Mouse (Mus musculus): ENCODE data around the gene Lin7a. TPM values are rescaled to one million over a fixed set of nuclear protein-coding genes. Genes with fewer than 3 reads are reported as not detected.

Lin7a gene
- total and polyA plus RNA-seq, 3 experiments: not detected

GRCm38 (mm10) chr10:107232491-107233110 lies 38.9 kb upstream of the Lin7a start:
- Histone ChIP-seq H3K4me3 (replicated peaks in 1 of 3; ENCODE audit: low read depth in 2 of 3, low read length in 2 of 3, poor library complexity in 1 of 3) (no peak overlapping the region), H3K36me3 (replicated peaks in 1 of 2; ENCODE audit: control insufficient read depth in 1 of 2, insufficient read depth in 1 of 2, low read length in 1 of 2) (no peaks in the 10 kb centered on the region), H3K9ac (ENCODE audit: insufficient read depth, low read depth) (no peak overlapping the region), H3K27ac (ENCODE audit: insufficient read depth, low read depth) (no peak overlapping the region), H3K9me3 (replicated peaks; ENCODE audit: low read length) (peaks cover 37% of the 10 kb centered on the region), H3K4me1 (ENCODE audit: control insufficient read depth in 1 of 2, insufficient read depth in 2 of 2) (no peaks in the 10 kb centered on the region), H3K27me3 (replicated peaks) (no peaks in the 10 kb centered on the region), H3K79me2 (replicated peaks; ENCODE audit: control insufficient read depth, extremely low read depth, insufficient read depth, poor library complexity, severe bottlenecking) (no peaks in the 10 kb centered on the region), H3K4me2 (ENCODE audit: insufficient read depth, low read depth, poor library complexity, severe bottlenecking) (no peak overlapping the region)
- TF ChIP-seq ETS1 (conservative IDR thresholded peaks at IDR 0.05; ENCODE audit: low read depth, low read length): no peak
- TF ChIP-seq MYC (IDR thresholded peaks at IDR 0.05; ENCODE audit: low read depth, low read length): no peak
- no peak for TF ChIP-seq CTCF (conservative IDR thresholded peaks at IDR 0.05 in 1 of 2, IDR thresholded peaks at IDR 0.05 in 1 of 2; ENCODE audit: low read depth in 2 of 2, low read length in 2 of 2)
- no peak for TF ChIP-seq HCFC1 (IDR thresholded peaks at IDR 0.05; ENCODE audit: low read depth, low read length)
- no peak for TF ChIP-seq MXI1 (IDR thresholded peaks at IDR 0.05; ENCODE audit: low read depth, low read length)
- no peak for TF ChIP-seq TBP (conservative IDR thresholded peaks at IDR 0.05; ENCODE audit: low read depth, low read length)
- no peak for TF ChIP-seq MAFK (IDR thresholded peaks at IDR 0.05; ENCODE audit: insufficient replicate concordance, low read length)
- no peak for TF ChIP-seq MAX (IDR thresholded peaks at IDR 0.05; ENCODE audit: low read length)
- TF ChIP-seq ZMIZ1 (IDR thresholded peaks at IDR 0.05; ENCODE audit: low read depth, low read length): no peak
- TF ChIP-seq KAT2A (IDR thresholded peaks at IDR 0.05; ENCODE audit: insufficient replicate concordance, low read length): no peak
- DNase-seq (ENCODE audit: extremely low read depth): no peak
- in situ Hi-C loops (cut with MboI; ENCODE audit: low pct_ligation_motif_present, low pct_unique_long_range_greater_than_20kb, low sequenced_read_pairs) (no loop called here), dilution Hi-C loops (cut with MboI; ENCODE audit: extremely low pct_ligation_motif_present, extremely low pct_unique_long_range_greater_than_20kb, low sequenced_read_pairs) (no loop called here)

- H3K9me3 ChIP-seq (replicated peaks; ENCODE audit: low read length): peaks cover 39% of the 10 kb centered on the region
- TF ChIP-seq POLR2AphosphoS2 (IDR thresholded peaks at IDR 0.05; ENCODE audit: low read depth, low read length) (no peak), SMC3 (IDR thresholded peaks at IDR 0.05; ENCODE audit: low read depth, low read length) (no peak), E2F4 (IDR thresholded peaks at IDR 0.05; ENCODE audit: insufficient replicate concordance, low read depth, low read length) (no peak), CHD1 (IDR thresholded peaks at IDR 0.05; ENCODE audit: low read depth, low read length) (no peak), RCOR1 (conservative IDR thresholded peaks at IDR 0.05; ENCODE audit: low read depth, low read length) (no peak), JUN (IDR thresholded peaks at IDR 0.05; ENCODE audit: insufficient read depth, low read depth, low read length) (no peak), BHLHE40 (IDR thresholded peaks at IDR 0.05; ENCODE audit: low read depth, low read length) (no peak), GABPA (IDR thresholded peaks at IDR 0.05; ENCODE audit: insufficient replicate concordance, low read depth, low read length) (no peak)
- dilution Hi-C loops (cut with MboI; ENCODE audit: extremely low pct_ligation_motif_present, extremely low pct_unique_long_range_greater_than_20kb, low sequenced_read_pairs): no loop called here
These were observed 38.3 kb upstream of the Lin7a start for GRCm38 (mm10) chr10:107233221-107233620.

More at GRCm38 (mm10) chr10:107233221-107233620, 38.3 kb upstream of the Lin7a start:
- no peaks in the 10 kb centered on the region for H3K36me3 ChIP-seq (replicated peaks in 1 of 2; ENCODE audit: control insufficient read depth in 1 of 2, insufficient read depth in 1 of 2, low read length in 1 of 2)
- DNase-seq (ENCODE audit: extremely low read depth): no peak
- in situ Hi-C loops (cut with MboI; ENCODE audit: low pct_ligation_motif_present, low pct_unique_long_range_greater_than_20kb, low sequenced_read_pairs): no loop called here
- H3K4me1 ChIP-seq (ENCODE audit: control insufficient read depth in 1 of 2, insufficient read depth in 2 of 2): no peaks in the 10 kb centered on the region
- no peak overlapping the region for H3K4me3 ChIP-seq (replicated peaks in 1 of 3; ENCODE audit: low read depth in 2 of 3, low read length in 2 of 3, poor library complexity in 1 of 3)
- H3K9ac ChIP-seq (ENCODE audit: insufficient read depth, low read depth): no peak overlapping the region
- H3K4me2 ChIP-seq (ENCODE audit: insufficient read depth, low read depth, poor library complexity, severe bottlenecking): no peak overlapping the region
- no peak overlapping the region for H3K27ac ChIP-seq (ENCODE audit: insufficient read depth, low read depth)
- no peaks in the 10 kb centered on the region for H3K79me2 ChIP-seq (replicated peaks; ENCODE audit: control insufficient read depth, extremely low read depth, insufficient read depth, poor library complexity, severe bottlenecking)
- H3K27me3 ChIP-seq (replicated peaks): no peaks in the 10 kb centered on the region
